Mouse (Mus musculus) cerebellum, postnatal 25 days (tissue): ENCODE measurements around the gene Heyl.
"Not testable (repeated sequence)": the region's sequence is repeated elsewhere in the genome, so short reads cannot be mapped to it uniquely, and the experiment has no call there.

Experiments
- DNase-seq, 2 experiments: peaks; one replicate each; pipeline ENCODE4 v3.0.0; 2021; ENCODE audit warnings: mixed read lengths in 2 of 2

The Heyl gene

DNA sequence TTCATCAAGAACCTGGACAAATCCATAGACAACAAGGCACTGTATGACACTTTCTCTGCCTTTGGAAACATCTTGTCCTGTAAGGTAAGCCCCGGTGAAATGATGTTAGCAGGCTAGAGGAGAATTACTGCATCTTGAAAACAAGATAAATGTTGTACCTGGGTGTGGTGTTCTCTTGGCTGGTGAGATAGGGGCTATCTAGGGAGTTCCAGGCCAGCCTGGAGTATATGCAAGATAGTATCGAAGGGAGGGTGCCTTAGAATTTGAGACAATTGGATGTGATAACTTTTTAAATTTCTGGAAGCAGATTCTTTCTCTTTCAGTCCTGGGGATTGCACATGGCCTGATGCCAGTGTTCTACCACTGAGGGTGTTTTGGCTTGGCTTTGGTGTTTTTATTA is 53.4 kb downstream of the Heyl start:
- no peak for DNase-seq

DNA sequence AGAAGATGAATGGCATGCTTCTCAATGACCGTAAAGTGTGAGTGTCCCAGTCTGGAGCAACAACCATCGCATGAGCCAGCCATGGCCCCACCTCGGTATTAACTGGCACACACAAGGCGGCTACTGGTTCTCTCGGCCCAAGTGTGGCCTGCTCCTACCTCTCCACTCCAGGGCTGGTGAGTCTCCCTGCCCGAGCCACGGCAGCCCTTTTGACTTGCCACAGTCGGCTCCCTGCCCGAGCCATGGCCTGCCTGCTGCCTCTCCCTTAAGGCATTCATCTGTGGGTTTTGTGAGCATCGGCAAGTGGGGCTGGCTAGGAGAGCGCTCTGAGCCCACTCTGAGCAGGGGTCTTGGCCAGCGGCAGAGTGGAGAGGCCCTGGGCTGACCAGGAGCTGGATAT is 55.7 kb downstream of the Heyl start:
- DNase-seq, result no peak

DNA sequence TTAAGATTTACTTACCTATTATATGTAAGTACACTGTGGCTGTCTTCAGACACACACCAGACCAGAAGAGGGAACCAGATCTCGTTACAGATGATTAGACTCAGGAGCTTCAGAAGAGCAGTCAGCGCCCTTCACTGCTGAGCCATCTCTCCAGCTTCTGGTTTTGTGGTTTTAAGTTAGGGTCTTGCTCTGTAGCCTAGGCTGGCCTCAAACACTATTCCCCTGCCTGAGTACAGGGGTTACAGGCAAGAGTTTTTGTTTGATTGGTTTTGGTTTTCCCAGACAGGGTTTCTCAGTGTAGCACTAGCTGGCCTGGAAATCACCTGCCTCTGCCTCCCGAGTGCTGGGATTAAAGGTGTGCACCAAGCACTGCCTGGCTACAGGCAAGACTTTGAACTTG is 59.0 kb downstream of the Heyl start:
- no peak for DNase-seq

DNA sequence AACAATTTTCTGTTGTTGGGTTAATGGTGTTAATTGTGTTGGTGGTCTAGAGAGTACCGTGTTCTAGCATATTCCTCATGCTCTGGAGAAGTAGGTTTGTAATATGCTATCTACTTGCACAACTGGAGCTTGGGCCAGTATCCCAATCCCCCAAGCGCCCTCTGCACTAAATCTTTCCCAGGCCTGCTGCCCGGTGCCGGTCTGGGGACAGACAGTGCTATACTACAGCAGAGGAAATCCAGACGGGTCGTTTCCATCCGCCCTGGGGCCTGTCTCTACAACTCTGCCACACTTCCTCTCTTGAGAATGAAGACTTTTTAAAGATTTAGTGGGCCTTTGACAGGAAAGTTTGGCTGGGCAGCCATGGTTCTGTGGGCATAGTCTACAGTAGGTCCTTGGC is 59.6 kb downstream of the Heyl start:
- no peak for DNase-seq

DNA sequence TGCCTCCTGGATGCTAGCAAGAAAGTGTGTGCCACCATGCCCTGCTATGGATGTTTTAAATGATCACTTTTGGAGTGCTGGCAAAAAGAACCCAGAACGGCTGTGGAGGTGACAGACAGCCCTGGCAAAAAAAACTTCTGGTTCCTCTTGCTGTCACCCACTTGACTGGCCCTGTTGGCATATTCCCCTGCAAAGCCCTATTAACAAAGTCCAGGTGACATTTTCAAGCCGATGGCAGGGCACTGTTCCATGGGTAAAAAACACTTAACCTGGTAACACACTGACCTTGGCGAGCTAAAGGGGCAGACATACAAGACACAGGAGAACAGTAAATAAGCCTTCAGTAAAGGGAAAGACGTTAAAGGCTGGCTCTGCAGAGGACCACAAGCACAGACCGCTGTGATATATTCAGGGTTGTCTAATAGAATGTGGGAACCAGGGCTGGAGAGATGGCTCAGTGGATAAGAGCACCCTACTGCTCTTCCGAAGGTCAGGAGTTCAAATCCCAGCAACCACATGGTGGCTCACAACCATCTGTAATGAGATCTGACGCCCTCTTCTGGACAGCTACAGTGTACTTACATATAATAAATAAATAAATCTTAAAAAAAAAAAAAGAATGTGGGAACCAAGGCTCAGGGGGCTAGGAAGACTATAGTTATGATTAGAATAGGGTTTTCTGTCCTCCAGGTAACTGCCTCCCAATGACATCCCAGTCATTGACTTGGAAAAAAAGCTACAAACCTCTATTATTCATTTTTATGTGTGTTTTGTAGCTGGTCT is 60.5 kb downstream of the Heyl start:
- DNase-seq, result no peak

DNA sequence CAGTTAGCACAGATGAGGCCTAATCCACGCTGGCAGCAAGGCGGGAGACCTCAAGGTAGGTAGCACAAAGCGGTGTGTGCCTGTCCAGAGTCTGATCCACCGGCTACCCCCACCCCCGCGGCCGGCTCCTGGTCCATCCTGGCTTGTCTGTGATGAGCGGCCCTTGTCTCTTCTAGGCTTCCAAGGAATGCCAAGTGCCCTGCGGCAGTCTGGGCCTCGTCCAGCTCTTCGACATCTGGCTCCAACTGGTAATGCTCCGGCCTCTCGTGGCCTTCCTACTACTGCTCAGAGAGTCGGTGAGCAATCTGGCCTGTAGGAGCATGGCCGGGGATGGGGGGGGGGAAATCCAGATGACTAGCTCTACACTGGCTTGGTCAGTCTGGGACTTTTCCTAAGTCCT is 61.7 kb downstream of the Heyl start:
- not testable (repeated sequence) for DNase-seq

DNA sequence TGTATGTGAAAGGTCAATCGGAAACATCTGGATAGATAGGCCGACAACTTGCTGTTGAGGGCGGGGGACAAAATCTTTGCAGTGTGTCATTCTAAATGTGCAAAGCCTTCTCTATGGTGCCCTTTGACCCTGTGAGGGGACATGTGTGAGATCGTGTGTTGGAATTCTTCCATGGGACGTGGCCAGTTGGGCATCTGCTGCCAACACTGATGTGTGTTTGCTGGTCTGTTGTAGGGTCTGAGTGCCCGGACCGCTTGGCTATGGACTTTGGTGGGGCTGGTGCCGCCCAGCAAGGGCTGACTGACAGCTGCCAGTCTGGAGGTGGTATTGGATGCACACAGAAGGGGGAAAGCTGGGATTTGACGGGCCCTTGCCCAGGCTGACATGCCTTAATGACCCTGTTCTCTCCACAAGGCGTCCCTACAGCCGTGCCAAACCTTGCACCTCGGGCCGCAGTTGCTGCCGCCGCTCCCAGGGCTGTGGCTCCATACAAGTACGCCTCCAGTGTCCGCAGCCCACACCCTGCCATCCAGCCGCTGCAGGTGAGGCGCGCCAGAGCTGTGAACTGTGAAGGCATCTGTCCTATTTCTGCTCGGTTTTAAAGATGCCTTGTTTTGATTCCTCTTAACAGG is 62.3 kb downstream of the Heyl start:
- no peak for DNase-seq

DNA sequence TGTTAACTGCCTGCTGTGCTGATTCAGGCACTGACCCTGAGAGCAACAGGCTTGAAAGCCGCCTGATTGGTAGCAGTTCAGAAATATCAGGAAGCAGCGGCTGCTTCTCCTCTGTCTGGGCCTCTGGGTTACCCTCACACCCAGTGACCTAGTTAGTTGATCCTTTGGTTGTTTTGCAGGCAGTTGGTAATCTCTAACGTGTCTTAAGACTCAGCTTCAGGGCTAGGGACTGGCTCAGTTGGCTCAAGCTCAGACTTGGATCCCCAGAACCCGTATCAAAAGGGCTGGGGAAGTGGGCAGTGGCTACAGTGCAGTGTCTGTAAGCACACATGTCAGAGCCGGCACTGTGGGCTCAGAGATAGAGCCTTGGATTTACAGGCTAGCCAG is 62.8 kb downstream of the Heyl start:
- DNase-seq, result no peak

DNA sequence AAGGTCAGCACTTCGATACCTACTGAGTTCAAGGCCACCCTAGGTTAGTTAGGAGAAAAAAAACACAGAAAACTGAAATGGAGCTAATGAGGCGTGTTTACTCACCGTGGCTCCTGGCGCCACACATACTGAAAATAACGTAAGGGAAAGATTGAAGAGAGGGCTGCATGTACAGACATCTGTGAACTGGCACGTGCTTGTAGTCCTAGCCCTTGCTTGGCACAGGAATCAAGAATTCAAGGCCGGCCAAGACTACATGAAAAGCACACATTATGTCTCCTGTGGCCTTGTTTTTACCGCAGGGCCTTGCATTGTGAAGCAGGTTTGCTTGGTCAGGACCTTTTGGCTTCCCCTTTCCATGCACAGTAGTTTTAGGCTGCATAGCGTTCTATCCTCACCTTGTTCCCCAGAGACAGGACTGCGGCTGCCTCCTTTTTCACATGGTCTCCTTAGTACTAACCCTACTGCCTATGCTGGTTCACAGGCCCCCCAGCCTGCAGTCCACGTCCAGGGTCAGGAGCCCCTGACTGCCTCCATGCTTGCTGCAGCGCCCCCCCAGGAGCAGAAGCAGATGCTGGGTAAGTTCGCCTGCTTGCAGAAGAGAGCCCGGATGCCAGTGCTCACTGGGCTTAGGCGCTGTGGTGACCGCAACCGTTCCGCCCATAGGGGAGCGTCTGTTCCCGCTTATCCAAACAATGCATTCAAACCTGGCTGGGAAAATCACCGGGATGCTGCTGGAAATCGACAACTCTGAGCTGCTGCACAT is 64.0 kb downstream of the Heyl start:
- no peak for DNase-seq

DNA sequence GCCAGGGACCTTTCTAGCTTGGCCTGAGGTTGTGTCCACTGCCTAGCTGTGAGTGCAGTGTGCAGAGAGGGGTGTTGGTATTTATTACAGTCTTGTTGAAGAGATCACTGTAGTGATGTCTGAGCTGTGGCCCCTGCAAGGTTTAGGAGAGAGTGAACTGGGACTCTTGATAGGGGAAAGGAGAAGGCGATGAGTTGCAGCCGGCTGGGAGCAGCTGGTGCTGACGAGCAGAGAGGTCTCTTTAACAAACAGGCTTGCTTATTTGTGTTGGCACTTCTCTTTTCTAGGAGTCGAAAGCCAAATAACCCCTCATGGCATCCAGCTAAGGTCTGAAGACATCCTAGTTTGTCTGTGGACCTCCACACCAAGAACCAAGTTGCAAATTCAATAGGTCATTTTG is 64.9 kb downstream of the Heyl start:
- DNase-seq, result no peak

DNA sequence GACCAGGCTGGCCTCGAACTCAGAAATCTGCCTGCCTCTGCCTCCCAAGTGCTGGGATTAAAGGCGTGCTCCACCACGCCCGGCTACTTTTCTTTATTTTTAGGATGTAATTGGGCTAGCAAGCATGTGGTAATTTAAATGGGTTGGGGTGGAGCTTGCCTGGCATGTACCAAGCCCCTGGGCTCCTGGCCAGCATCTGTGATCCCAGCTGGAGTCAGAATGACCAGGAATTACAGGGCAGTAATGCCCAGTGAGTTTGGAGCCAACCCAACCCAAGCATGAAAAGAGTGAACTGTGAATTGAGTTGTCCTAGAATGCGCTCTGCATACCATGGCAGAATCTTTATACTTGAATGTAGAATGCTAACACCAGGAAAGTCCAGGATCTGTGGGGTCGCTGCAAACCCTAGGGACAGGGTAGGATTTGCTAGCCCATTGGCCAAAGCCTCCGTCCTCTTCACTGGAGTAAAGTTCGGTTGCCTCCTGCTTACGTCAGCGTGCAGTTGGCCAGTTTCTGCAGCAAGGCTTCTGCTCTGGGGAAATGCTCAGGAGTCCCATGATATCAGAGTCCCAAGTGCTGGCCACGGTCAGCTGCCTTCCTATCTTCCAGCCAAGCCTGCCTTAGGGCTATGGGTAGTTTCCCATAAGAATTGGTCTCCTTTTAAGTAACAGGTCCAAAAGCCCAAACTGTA is 65.8 kb downstream of the Heyl start:
- peak; percentile 64 to 80 for DNase-seq
